Mouse (Mus musculus): ENCODE results near the gene Usp35.

GRCm38 (mm10) chr7:97300914-97301313, 30.9 kb downstream of the Usp35 start:
- TF ChIP-seq POLR2A (IDR thresholded peaks at IDR 0.05; ENCODE audit: insufficient read depth, low read depth, low read length) (no peak), CTCF (IDR thresholded peaks at IDR 0.05; ENCODE audit: insufficient read depth, low read depth, low read length) (no peak)
